Mouse (Mus musculus) thymus, adult 2 months (tissue): ENCODE measurements around the gene Pcp4. TPM values are rescaled to one million over a fixed set of nuclear protein-coding genes. Genes with fewer than 3 reads are reported as not detected.

ENCODE experiments used
- DNase-seq: peaks from one replicate; pipeline ENCODE4 v3.0.0; 2021
- H3K27ac ChIP-seq: fragments of 200-500 bp; 2 replicates; pipeline ENCODE4 v1.5.1; 2012; ENCODE audit warnings: low read length, control low read depth; ENCODE audit not compliant: control insufficient read depth, insufficient read depth
- H3K27me3 ChIP-seq: fragments of 200-500 bp; 2 replicates; pipeline ENCODE4 v1.6.1; 2012; ENCODE audit warnings: mild to moderate bottlenecking, low read length, moderate library complexity, mixed read lengths; ENCODE audit not compliant: control insufficient read depth, insufficient read depth
- H3K36me3 ChIP-seq: fragments of 200-500 bp; 2 replicates; pipeline ENCODE4 v1.6.1; 2012; ENCODE audit warnings: mild to moderate bottlenecking, low read length, moderate library complexity; ENCODE audit not compliant: control insufficient read depth, insufficient read depth
- H3K4me1 ChIP-seq: fragments of 200-500 bp; replicated peaks from 2 replicates; pipeline ENCODE4 v1.6.1; 2012; ENCODE audit warnings: low read length; ENCODE audit not compliant: control insufficient read depth, insufficient read depth
- H3K4me3 ChIP-seq: fragments of 200-500 bp; 2 replicates; pipeline ENCODE4 v1.5.1; 2012; ENCODE audit warnings: mild to moderate bottlenecking, low read length, control low read depth, moderate library complexity; ENCODE audit not compliant: control insufficient read depth, insufficient read depth
- CTCF ChIP-seq: fragments of 200-500 bp; IDR thresholded peaks from 2 replicates; pipeline ENCODE4 v1.5.1; 2012; ENCODE audit warnings: mild to moderate bottlenecking, control low read depth, low read length, moderate library complexity, borderline replicate concordance; ENCODE audit not compliant: control insufficient read depth, poor library complexity, insufficient read depth; ENCODE audit errors: extremely low read depth
- POLR2A ChIP-seq: fragments of 200-500 bp; IDR thresholded peaks from 2 replicates; pipeline ENCODE4 v1.6.1; 2012; ENCODE audit warnings: mild to moderate bottlenecking, low read length, control low read depth, moderate library complexity; ENCODE audit not compliant: control insufficient read depth, poor library complexity, insufficient read depth; ENCODE audit errors: extremely low read depth
- WGBS: fragments of 180-500 bp; shearing (Covaris S2); methylation state at CpG from one replicate; pipeline ENCODE4 v1.1.7; 2018; 5-methylcytosine and 5-hydroxymethylcytosine counted together
- polyA plus RNA-seq: library from polyadenylated mRNA; depleted of rRNA; stranded (reverse); fragments of >200 nt; gene quantifications from 2 replicates; pipeline ENCODE4 v1.2.3, GENCODE M21; 2012

Gene Pcp4
- polyA plus RNA-seq, 1 experiment: not detected

- Histone ChIP-seq H3K27me3 (no peaks in the 10 kb centered on the region), H3K4me3 (no peak overlapping the region), H3K27ac (no peak overlapping the region), H3K36me3 (no peaks in the 10 kb centered on the region), H3K4me1 (no peaks in the 10 kb centered on the region; the same call in 1 of the 2 replicates)
- DNase-seq: no peak
- WGBS: 89% methylated on average over 9 of the region's 9 CpGs
- TF ChIP-seq CTCF: no peak
- no peak for TF ChIP-seq POLR2A
Observed at GRCm38 (mm10) chr16:96529896-96530568, 62.6 kb downstream of the Pcp4 start.

GRCm38 (mm10) chr16:96530569-96530898 lies 63.1 kb downstream of the Pcp4 start:
- no peaks in the 10 kb centered on the region for H3K36me3 ChIP-seq
- H3K4me1 ChIP-seq: no peaks in the 10 kb centered on the region; the same call in 1 of the 2 replicates
- no peak overlapping the region for H3K4me3 ChIP-seq
- no peak for TF ChIP-seq POLR2A
- TF ChIP-seq CTCF: no peak
- no peak for DNase-seq
- H3K27me3 ChIP-seq: no peaks in the 10 kb centered on the region
- no peak overlapping the region for H3K27ac ChIP-seq
- 61% methylated on average over 3 of the region's 3 CpGs for WGBS

- no peak for DNase-seq
- TF ChIP-seq CTCF (no peak), POLR2A (no peak)
- H3K4me1 ChIP-seq: no peaks in the 10 kb centered on the region; the same call in 1 of the 2 replicates
- no peaks in the 10 kb centered on the region for H3K36me3 ChIP-seq
- no peak overlapping the region for H3K4me3 ChIP-seq
- H3K27ac ChIP-seq: no peak overlapping the region
- no peaks in the 10 kb centered on the region for H3K27me3 ChIP-seq
- 85% methylated on average over 4 of the region's 4 CpGs for WGBS
Observed at GRCm38 (mm10) chr16:96531029-96531428, 63.6 kb downstream of the Pcp4 start.

GRCm38 (mm10) chr16:96533710-96534109 lies 66.3 kb downstream of the Pcp4 start:
- no peaks in the 10 kb centered on the region for H3K4me1 ChIP-seq
- TF ChIP-seq CTCF: no peak
- TF ChIP-seq POLR2A: no peak
- H3K27me3 ChIP-seq: no peaks in the 10 kb centered on the region
- no peak for DNase-seq
- H3K27ac ChIP-seq: no peak overlapping the region
- H3K4me3 ChIP-seq: no peak overlapping the region
- H3K36me3 ChIP-seq: no peaks in the 10 kb centered on the region
- WGBS: 27% methylated on average over 8 of the region's 8 CpGs

- Histone ChIP-seq H3K4me1 (no peaks in the 10 kb centered on the region), H3K27me3 (no peaks in the 10 kb centered on the region), H3K4me3 (no peak overlapping the region), H3K27ac (no peak overlapping the region), H3K36me3 (no peaks in the 10 kb centered on the region)
- no peak for DNase-seq
- TF ChIP-seq POLR2A (no peak), CTCF (no peak)
- WGBS: 94% methylated on average over 4 of the region's 4 CpGs
Observed at GRCm38 (mm10) chr16:96535271-96535670, 67.9 kb downstream of the Pcp4 start.

- DNase-seq: no peak
- Histone ChIP-seq H3K36me3 (no peaks in the 10 kb centered on the region), H3K27ac (no peak overlapping the region), H3K4me3 (no peak overlapping the region), H3K4me1 (no peaks in the 10 kb centered on the region), H3K27me3 (no peaks in the 10 kb centered on the region)
- TF ChIP-seq CTCF: no peak
- no peak for TF ChIP-seq POLR2A
Observed at GRCm38 (mm10) chr16:96536426-96536825, 69.0 kb downstream of the Pcp4 start.

GRCm38 (mm10) chr16:96539091-96539490 lies 71.7 kb downstream of the Pcp4 start:
- H3K27me3 ChIP-seq: no peaks in the 10 kb centered on the region
- H3K4me1 ChIP-seq: no peaks in the 10 kb centered on the region
- no peak for TF ChIP-seq CTCF
- TF ChIP-seq POLR2A: no peak
- no peaks in the 10 kb centered on the region for H3K36me3 ChIP-seq
- WGBS: 88% methylated on average over 4 of the region's 4 CpGs
- no peak overlapping the region for H3K4me3 ChIP-seq
- no peak overlapping the region for H3K27ac ChIP-seq
- no peak for DNase-seq
